Mouse (Mus musculus) spleen, postnatal 36 days (tissue): Measurements from ENCODE around the gene Olfr1278.
"Not testable (repeated sequence)": the region's sequence is repeated elsewhere in the genome, so short reads cannot be mapped to it uniquely, and the experiment has no call there.

Experiments
- DNase-seq, 2 experiments: peaks; one replicate each; pipeline ENCODE4 v3.0.0; 2022; ENCODE audit warnings: low spot score in 2 of 2, mixed read lengths in 1 of 2

Olfr1278 gene

DNA sequence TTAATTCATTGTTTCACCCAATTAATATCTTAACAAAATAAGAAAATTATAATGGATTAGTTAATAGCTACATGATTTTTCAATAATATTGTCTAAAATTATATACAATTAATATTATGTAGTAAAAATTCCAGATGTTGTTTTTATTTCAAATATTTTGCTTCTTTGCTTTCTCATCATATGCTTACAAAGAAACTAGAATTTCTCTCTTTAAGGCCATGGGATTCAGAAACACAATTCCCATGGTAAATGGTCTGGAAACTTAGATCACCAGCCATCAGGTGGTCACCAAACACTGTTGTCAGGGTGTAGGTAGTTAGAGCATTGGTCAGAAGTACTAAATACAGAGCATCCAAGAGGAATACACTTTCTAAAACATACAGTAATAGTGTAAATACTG, at the start of gene Olfr1278:
TSS of gene Olfr1278 (plus strand) at position 301 of the 400 bp plus-strand sequence.
- no peak for DNase-seq

GRCm38 (mm10) chr2:111254216-111254615, 35.7 kb upstream of the Olfr1278 start, which contains the start of gene Olfr1276:
Gene Olfr1276 (plus strand): TSS chr2:111254516.
- no peak for DNase-seq

- DNase-seq, result no peak
Observed at GRCm38 (mm10) chr2:111274006-111274405, 15.9 kb upstream of the Olfr1278 start, which contains the start of gene Olfr1277. Gene Olfr1277 (minus strand): TSS chr2:111274106.

GRCm38 (mm10) chr2:111298541-111298940, 8.6 kb downstream of the Olfr1278 start:
- no peak for DNase-seq

DNA sequence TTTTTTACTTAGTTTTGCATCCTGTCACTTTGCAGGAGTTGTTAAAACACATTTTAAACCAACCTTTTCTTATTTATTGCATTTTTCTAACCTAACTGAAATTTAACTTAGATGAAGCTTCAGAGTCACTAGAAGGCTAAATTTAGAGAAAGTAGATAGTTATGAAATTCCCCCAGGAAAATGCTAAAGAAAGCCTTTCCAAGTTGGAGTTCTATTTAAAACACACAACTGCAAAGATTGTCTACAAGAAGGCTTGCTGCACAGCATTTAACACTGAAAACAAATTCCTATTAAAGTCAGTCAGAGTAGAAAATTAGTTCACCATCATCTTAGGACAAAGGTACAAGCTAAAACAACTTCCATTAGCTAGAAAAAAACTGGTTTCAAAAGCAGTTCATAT, 10.4 kb downstream of the Olfr1278 start, which contains the start of gene Olfr1279:
TSS of gene Olfr1279 (plus strand) at position 262 of the 400 bp plus-strand sequence.
- DNase-seq, result no peak

GRCm38 (mm10) chr2:111313717-111314116, 23.8 kb downstream of the Olfr1278 start, which contains the start of gene Olfr1280:
Gene Olfr1280 (plus strand): TSS chr2:111314017.
- no peak for DNase-seq

DNA sequence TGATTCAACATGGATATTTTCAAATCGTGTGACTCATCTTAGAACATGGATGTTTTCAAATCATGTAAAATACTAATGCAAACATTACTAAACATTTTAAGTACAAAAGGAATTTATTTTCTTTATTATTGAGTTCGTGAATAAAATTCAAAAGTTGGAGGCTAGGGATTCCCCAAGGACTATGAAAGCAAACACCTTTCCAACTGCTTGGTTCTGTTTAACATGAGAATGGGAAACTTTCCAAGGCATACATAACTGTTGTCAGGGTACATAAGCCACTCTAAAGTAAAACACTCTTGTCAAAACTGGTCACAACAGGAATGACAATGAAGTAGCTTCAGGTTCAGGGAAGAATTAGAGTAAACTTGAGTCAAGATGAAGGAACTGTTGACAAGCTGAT, 36.3 kb downstream of the Olfr1278 start, which contains the start of gene Olfr1281:
TSS of gene Olfr1281 (plus strand) at position 301 of the 400 bp plus-strand sequence.
- DNase-seq, result no peak

DNA sequence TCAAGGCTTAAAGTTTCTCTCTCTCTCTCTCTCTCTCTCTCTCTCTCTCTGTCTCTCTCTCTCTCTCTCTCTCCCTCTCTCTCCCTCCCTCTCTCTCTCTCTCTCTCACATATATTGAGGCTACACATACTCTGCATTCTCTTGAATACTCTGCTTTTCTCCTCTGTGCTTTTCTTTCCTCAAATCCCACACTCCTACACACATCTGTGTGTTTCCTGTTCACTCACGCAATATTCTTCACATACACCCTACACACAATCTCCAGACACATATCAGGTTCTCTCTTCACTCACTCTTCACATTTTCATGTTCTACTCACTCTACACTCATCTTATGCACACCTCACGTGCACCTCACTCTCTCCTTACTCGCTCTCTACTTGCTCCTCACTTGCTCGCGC, 43.8 kb downstream of the Olfr1278 start:
- not testable (repeated sequence) for DNase-seq

- DNase-seq, result no peak
Observed at GRCm38 (mm10) chr2:111335976-111336375, 46.0 kb downstream of the Olfr1278 start, which contains the start of gene Olfr1282. Gene Olfr1282 (minus strand): TSS chr2:111336076.
